Mouse (Mus musculus) embryonic facial prominence, embryonic 14.5 days (tissue): ENCODE measurements around the gene Cfap70. TPM values are rescaled to one million over a fixed set of nuclear protein-coding genes. Genes with fewer than 3 reads are reported as not detected.

ENCODE experiments used
- ATAC-seq: fragments of 200-750 bp; cut with Nextera tagmentation; 2 replicates; pipeline ENCODE4 v1.8.0; 2017; ENCODE audit warnings: low read depth, moderate number of reproducible peaks, moderate TSS enrichment
- DNase-seq: peaks from one replicate; pipeline ENCODE4 v3.0.0-alpha.2; 2015; ENCODE audit warnings: low spot score
- H3K27ac ChIP-seq: fragments of 300-500 bp; sonication (generic); replicated peaks from 2 replicates; pipeline ENCODE4 v1.5.1; 2014; ENCODE audit warnings: low read depth, mild to moderate bottlenecking, low read length, moderate library complexity
- H3K27me3 ChIP-seq: fragments of 300-500 bp; sonication (generic); replicated peaks from 2 replicates; pipeline ENCODE4 v1.6.1; 2014; ENCODE audit warnings: low read length; ENCODE audit not compliant: control insufficient read depth, insufficient read depth
- H3K36me3 ChIP-seq: fragments of 300-500 bp; sonication (generic); 2 replicates; pipeline ENCODE4 v1.6.1; 2014; ENCODE audit warnings: low read length, mixed read lengths; ENCODE audit not compliant: control insufficient read depth, insufficient read depth
- H3K4me1 ChIP-seq: fragments of 300-500 bp; sonication (generic); 2 replicates; pipeline ENCODE4 v1.6.1; 2014; ENCODE audit warnings: antibody characterized with exemption, low read length; ENCODE audit not compliant: control insufficient read depth, insufficient read depth
- H3K4me2 ChIP-seq: fragments of 300-500 bp; sonication (generic); 2 replicates; pipeline ENCODE4 v1.6.1; 2014; ENCODE audit warnings: low read depth, mild to moderate bottlenecking, low read length, moderate library complexity, mixed read lengths
- H3K4me3 ChIP-seq: fragments of 300-500 bp; sonication (generic); 2 replicates; pipeline ENCODE4 v1.5.1; 2014; ENCODE audit warnings: low read depth, mild to moderate bottlenecking, low read length
- H3K9ac ChIP-seq: fragments of 300-500 bp; sonication (generic); 2 replicates; pipeline ENCODE4 v1.6.1; 2014; ENCODE audit warnings: low read depth, mild to moderate bottlenecking, low read length, moderate library complexity, mixed read lengths
- H3K9me3 ChIP-seq: fragments of 300-500 bp; sonication (generic); 2 replicates; pipeline ENCODE4 v1.6.1; 2016; ENCODE audit warnings: low read length; ENCODE audit not compliant: control insufficient read depth
- WGBS: fragments of 180-500 bp; shearing (Covaris S2); extraction: QIAGEN DNeasy Blood & Tissue Kit; methylation state at CpG from one replicate; pipeline ENCODE4 v1.1.7; 2014; 5-methylcytosine and 5-hydroxymethylcytosine counted together
- polyA plus RNA-seq: library from polyadenylated mRNA; unstranded; fragments of >200 nt; fragmentation: Nextera tagmentation; extraction: Ambion mirVana; gene quantifications from 2 replicates; pipeline ENCODE4 v1.2.1, GENCODE M21; 2014

Cfap70 gene
- polyA plus RNA-seq, 1 experiment from 2014 or later: 3.2 TPM

DNA sequence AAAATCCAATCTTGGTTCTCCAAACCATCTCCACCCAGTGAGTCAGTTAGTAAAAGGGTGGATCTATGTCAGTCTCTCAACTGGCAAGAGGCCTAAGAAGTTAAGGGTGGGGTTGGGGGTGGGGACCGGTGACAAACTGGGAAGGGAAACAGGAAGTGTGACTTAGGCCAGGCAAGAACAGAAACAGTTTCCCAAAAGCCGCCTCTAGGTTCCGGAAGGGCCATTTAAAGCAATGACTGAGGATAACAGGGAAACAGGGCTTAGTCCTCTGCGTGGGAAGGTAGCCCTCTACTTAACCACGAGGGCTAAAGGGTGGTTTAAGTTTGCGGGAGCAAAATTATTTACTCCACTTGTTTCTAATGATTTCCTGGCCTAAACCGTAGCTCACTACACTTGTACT lies 26.8 kb upstream of the Cfap70 start:
- H3K36me3 ChIP-seq: 0 out of 2 replicates have a peak, but pooled peaks cover 2% of the 10 kb centered on the region
- 14% methylated on average over 7 of the region's 7 CpGs for WGBS
- no peak for ATAC-seq
- peak overlapping the region; percentile 78 for H3K9ac ChIP-seq
- peak overlapping the region; percentile 71 for H3K4me3 ChIP-seq
- no peaks in the 10 kb centered on the region for H3K9me3 ChIP-seq
- DNase-seq: peak; percentile 63
- peak overlapping the region; percentile 78; the same call in 1 of the 2 replicates for H3K27ac ChIP-seq
- H3K4me2 ChIP-seq: peak overlapping the region; percentile 78
- peaks cover 10% of the 10 kb centered on the region for H3K4me1 ChIP-seq
- no peaks in the 10 kb centered on the region for H3K27me3 ChIP-seq

DNA sequence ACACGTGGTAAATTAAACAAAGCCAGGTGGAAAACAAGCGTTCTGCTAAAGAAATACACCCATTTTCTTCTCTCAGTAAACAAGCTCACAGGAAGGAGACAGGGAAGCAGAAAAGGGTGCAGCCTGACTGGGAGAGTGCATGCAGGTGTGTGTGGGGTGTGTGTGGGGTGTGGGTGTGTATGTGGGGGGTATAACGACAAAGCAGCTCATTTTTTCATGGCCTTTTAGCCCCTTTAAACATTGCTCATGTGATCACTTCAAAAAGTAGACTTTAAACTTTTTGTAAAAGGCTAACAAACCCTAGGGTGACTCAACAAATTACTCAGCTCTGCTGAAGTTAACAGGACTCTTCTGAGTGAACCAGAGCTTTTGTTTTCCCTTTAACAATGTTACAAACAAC lies 26.4 kb upstream of the Cfap70 start:
- Histone ChIP-seq H3K27me3 (no peaks in the 10 kb centered on the region), H3K36me3 (no peaks in the 10 kb centered on the region), H3K9me3 (no peaks in the 10 kb centered on the region), H3K4me3 (peak overlapping the region; percentile 71), H3K27ac (no peak overlapping the region), H3K9ac (peak overlapping the region; percentile 78; the same call in 1 of the 2 replicates), H3K4me2 (peak overlapping the region; percentile 78), H3K4me1 (peaks cover 10% of the 10 kb centered on the region)
- no peak for DNase-seq
- ATAC-seq: no peak
- WGBS: 39% methylated on average over 3 of the region's 3 CpGs

DNA sequence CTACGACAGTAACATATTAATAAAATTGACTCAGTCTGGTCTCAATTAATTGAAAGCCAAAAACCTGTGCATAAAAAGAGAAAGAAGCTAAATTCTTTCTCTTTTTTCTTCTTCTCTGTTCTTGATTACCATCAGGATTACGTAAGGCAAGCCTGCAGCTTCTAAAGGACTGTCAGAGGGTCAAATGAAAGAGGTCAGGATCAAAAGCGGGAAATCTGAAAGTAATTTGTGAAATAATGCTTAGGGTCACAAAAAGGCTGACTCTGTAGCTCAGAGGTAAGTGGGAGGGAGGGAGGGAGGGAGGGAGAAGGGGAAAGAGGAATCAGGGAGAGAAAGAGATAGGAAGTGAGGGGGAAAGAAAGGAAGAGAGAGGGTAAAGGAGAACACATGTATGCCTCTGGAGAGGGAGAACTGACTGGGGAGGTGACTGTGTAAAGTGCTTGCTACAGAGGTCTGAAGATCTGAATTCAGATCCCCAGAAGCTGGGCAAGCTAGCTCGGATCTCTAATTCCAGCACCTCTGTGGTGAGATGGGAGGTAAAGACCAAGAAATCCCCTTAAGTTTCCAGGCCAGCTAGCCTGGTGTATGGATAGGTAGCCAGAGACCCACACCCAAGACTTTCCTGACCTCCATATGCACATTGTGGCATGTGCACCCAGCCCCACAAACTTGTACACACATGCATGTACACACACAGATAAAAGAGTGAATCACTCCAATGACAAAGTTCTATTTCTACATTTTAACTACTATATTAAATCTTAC lies 25.4 kb upstream of the Cfap70 start:
- Histone ChIP-seq H3K9ac (no peak overlapping the region), H3K27me3 (no peaks in the 10 kb centered on the region), H3K27ac (no peak overlapping the region), H3K36me3 (no peaks in the 10 kb centered on the region), H3K4me2 (peak overlapping the region; percentile 25), H3K9me3 (no peaks in the 10 kb centered on the region), H3K4me1 (peaks cover 10% of the 10 kb centered on the region), H3K4me3 (no peak overlapping the region)
- ATAC-seq (no peak), DNase-seq (peak; percentile 21)
- 28% methylated on average over 4 of the region's 4 CpGs for WGBS

DNA sequence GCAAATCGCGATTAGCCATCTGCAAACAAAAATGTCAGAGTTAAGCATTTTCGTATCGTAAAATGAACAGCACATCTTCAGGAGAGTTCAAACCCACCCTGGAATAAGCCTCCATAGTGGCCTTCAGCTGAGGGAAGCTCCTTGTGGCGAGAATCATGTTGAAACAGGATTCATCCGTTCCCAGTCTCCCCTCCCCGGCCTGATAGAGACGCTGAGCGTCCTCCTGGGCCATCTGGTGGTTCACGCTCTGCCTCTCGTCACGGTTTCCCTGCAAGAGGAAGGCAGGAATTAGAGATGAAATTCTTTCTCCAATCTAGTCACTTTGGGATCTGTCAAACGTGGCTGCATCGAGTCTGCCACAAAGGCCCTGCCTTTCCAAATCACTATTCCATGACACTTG lies 8.2 kb upstream of the Cfap70 start:
- DNase-seq: no peak
- WGBS: 63% methylated on average over 14 of the region's 14 CpGs

DNA sequence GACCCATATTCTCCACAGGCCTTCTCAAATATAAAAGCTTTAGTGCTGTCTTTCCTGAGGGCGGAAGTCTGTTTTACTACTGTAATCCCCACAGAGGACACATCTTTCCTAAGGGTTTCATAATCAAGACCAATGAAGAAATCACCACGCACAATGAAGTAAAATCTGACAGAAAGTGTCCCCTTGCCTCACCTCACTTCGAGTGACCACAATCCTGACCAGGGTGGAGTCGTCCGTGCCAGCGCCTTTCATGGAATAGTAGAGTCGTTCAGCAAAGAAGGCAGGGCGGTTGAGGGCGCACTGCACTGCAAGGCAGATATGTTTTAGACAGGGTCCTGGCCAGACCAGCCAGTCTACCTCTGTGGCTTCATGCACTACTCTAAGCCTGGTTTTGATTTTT lies 6.4 kb upstream of the Cfap70 start:
- H3K4me3 ChIP-seq: no peak overlapping the region
- ATAC-seq (no peak), DNase-seq (no peak)
- no peaks in the 10 kb centered on the region for H3K27me3 ChIP-seq
- peaks cover 64% of the 10 kb centered on the region for H3K36me3 ChIP-seq
- 93% methylated on average over 9 of the region's 9 CpGs for WGBS
- H3K4me1 ChIP-seq: no peaks in the 10 kb centered on the region
- H3K9ac ChIP-seq: no peak overlapping the region
- H3K4me2 ChIP-seq: no peak overlapping the region
- no peak overlapping the region for H3K27ac ChIP-seq
- no peaks in the 10 kb centered on the region for H3K9me3 ChIP-seq

More for the DNA sequence above, 8.2 kb upstream of the Cfap70 start:
- no peak overlapping the region for H3K4me3 ChIP-seq
- H3K36me3 ChIP-seq: peaks cover 80% of the 10 kb centered on the region
- no peaks in the 10 kb centered on the region for H3K27me3 ChIP-seq
- H3K27ac ChIP-seq: no peak overlapping the region
- no peak overlapping the region for H3K9ac ChIP-seq
- no peaks in the 10 kb centered on the region for H3K4me1 ChIP-seq
- no peak overlapping the region for H3K4me2 ChIP-seq
- no peaks in the 10 kb centered on the region for H3K9me3 ChIP-seq
- no peak for ATAC-seq

DNA sequence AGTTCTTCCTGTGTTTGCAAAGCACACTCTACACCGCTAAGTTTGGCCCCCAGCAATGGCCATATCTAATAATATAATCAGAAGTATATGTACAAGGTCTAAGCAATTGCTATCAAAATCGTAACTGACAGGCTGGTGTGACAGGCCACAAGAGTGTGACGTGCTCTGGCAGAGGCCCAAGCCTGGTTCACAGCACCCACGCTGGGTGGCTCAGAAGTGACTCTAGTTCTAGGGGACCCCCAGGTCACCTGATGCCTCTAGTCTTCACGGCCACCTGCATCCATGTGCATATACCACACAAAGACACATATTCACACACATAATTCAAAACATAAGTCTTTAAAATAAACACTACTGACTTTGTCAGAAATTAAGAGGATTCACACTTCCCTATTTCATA lies 903 bp upstream of the Cfap70 start:
- Histone ChIP-seq H3K9me3 (no peaks in the 10 kb centered on the region), H3K27me3 (no peaks in the 10 kb centered on the region), H3K4me1 (no peaks in the 10 kb centered on the region), H3K9ac (no peak overlapping the region), H3K27ac (no peak overlapping the region), H3K36me3 (peaks cover 16% of the 10 kb centered on the region), H3K4me2 (no peak overlapping the region), H3K4me3 (no peak overlapping the region)
- no peak for DNase-seq
- WGBS: 82% methylated on average over 5 of the region's 5 CpGs
- ATAC-seq: no peak

DNA sequence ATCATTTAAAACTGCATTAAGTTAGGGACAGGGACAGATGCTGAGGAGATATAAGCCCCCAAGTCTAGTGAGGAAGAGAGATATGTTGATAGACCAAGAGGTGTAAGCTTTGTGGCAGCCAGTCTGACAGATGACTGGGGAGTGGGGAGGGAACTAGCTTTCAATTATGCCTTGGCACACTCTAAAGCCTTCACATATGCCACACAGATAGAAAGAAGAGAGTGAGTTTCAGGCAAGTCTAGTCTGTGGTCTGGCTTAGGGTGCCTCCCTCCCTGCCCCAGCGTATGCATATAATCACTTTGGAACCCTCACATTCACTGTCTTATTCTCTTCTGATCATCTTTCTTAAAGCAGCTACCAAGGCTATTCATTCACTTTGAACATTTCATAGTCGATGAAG lies 724 bp downstream of the Cfap70 start:
- DNase-seq (no peak), ATAC-seq (peak; percentile 42; the same call in 1 of the 2 replicates)
- WGBS: 11% methylated on average over 2 of the region's 2 CpGs
- Histone ChIP-seq H3K36me3 (peaks cover 7% of the 10 kb centered on the region), H3K4me3 (peak overlapping the region; percentile 39), H3K9ac (peak overlapping the region; percentile 53), H3K27me3 (no peaks in the 10 kb centered on the region), H3K4me1 (no peaks in the 10 kb centered on the region), H3K27ac (peak overlapping the region; percentile 11; the same call in 1 of the 2 replicates), H3K9me3 (no peaks in the 10 kb centered on the region), H3K4me2 (peak overlapping the region; percentile 71)

DNA sequence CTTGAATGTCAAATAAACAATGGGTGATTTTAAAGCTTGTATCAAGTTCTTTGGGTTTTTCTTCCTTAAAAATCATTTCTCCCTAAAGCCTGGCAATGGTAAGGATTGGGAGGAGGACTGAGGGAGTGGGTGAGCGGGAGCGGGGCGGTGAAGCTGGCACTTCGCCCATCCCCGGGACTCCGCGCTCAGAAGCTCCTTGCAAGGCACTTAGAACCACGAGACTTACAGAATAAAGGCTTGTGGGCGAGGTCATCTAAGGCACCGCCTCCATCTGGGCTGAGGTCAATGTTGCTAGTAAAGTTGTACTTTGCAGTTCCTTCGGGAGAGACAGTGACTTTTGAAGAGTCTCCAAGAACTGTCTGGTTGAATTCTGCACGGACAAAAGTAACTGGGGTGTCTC lies 4.8 kb downstream of the Cfap70 start:
- no peaks in the 10 kb centered on the region for H3K27me3 ChIP-seq
- no peak overlapping the region for H3K4me2 ChIP-seq
- no peaks in the 10 kb centered on the region for H3K4me1 ChIP-seq
- no peak overlapping the region for H3K27ac ChIP-seq
- 52% methylated on average over 12 of the region's 12 CpGs for WGBS
- no peaks in the 10 kb centered on the region for H3K36me3 ChIP-seq
- no peak overlapping the region for H3K4me3 ChIP-seq
- no peak overlapping the region for H3K9ac ChIP-seq
- no peaks in the 10 kb centered on the region for H3K9me3 ChIP-seq
- DNase-seq (peak; percentile 43), ATAC-seq (no peak)

DNA sequence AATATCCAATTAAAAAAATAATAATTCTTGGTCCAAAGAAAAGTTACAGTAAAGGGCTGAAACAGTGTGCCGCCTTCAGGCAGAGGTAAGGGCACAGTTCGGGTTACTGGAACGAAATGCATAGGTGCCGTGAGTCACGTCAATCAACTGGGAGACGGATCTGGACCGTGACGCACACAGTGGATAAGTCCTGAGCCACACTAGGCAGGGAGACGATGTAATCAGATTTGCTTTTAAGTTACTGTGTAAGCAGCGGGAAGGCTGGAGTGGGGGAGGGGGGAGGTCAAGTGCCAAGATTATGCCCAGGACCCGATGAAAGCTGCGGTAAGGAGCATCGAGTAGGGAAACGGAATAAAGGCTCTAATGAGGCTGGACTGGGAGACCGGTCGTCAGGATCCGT lies 9.8 kb downstream of the Cfap70 start:
- Histone ChIP-seq H3K4me2 (no peak overlapping the region; the same call in 1 of the 2 replicates), H3K4me1 (no peaks in the 10 kb centered on the region), H3K36me3 (no peaks in the 10 kb centered on the region), H3K27me3 (no peaks in the 10 kb centered on the region), H3K27ac (no peak overlapping the region), H3K9me3 (no peaks in the 10 kb centered on the region), H3K9ac (no peak overlapping the region), H3K4me3 (no peak overlapping the region)
- ATAC-seq (no peak), DNase-seq (no peak)
- WGBS: 49% methylated on average over 17 of the region's 17 CpGs
